Mouse (Mus musculus) cerebellum, adult 18-20 months (tissue): ENCODE measurements around the gene Cradd.
A peak's percentile ranks its signal among the peaks of the same experiment; 100 is the strongest.

Experiments
- DNase-seq, 2 experiments: peaks; one replicate each; pipeline ENCODE4 v3.0.0; 2021

Gene Cradd

GRCm38 (mm10) chr10:95269151-95269550 lies 54.8 kb downstream of the Cradd start:
- DNase-seq: no peak

DNA sequence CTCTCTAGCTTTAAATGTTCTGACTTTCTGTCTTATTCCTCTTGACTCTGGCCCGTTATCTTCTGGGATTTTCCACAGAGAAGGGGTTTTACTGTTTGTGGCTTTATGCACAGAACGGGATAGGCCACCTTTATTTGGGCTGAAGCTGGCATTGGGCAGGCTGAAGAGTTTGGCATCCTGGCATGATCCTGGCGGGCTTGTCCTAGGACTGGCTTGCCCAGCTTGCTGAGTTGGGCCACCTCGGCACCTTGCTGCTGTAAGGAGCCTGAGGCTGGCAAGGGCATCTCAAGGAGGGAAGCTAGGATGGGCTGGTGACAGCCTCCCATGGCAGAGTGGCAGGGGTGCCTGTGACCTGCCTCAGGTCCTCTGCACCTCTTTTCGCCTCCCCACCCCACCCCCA lies 55.6 kb downstream of the Cradd start:
- DNase-seq: no peak

GRCm38 (mm10) chr10:95266983-95267382 lies 57.0 kb downstream of the Cradd start:
- DNase-seq: no peak

DNA sequence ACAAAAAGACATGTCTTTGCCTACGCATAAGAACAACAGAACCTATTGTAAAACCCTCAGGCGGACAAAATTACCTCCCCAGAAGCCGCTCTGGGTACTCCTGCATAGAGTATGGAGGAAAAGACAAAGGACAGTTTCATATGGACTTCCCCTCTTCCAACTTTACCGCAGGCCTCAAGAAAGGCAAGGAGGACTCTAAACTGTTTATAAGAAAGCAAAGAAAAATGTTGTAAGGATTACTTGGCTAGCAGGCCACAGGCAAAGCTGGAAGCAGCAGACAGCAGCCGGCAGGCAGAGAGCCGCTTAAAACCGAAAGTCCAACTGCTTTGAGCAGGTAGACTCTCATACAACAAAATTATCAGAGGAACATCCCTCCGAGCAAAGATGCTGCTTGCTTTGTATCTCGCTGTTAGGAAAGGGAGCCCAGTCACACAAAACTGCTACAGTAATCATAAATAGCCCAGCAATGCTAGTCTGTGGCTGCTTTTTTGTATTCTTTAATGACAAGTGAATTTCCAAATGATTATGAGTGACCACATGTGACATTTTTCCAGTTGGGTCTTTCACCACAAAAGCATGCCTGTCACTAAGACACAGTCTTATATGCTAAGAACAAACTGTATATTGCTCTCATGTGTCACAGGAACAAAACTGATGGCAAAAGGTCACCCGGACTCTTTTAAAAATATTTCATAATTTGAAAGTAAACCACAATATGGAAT lies 57.7 kb downstream of the Cradd start:
- DNase-seq: no peak

- DNase-seq: no peak
These were observed 58.4 kb downstream of the Cradd start for GRCm38 (mm10) chr10:95265576-95265975.

GRCm38 (mm10) chr10:95264485-95265321 lies 59.2 kb downstream of the Cradd start:
- DNase-seq: peak in 1 of 2 experiments; percentile 27

- no peak for DNase-seq
These were observed 61.5 kb downstream of the Cradd start for GRCm38 (mm10) chr10:95262388-95262787.

- no peak for DNase-seq
These were observed 62.7 kb downstream of the Cradd start for GRCm38 (mm10) chr10:95261279-95261678.

DNA sequence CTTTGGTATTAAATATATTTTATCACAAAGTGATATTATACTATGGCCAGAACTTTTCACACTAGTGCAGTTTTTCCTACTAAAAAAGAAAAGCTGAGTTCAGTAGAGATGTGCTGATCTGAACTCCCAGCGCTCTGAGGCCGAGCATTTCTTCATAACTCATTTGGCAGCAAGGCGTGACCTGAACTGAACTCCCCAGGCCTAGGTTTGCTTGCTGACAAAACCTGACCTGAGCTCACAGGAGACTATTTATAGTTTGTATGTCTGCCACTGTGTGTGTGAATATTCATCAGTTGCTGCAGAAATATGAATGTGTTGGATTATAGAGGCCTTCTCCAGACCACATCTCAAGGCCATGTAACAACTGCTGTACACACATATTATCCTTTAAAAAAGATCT lies 63.5 kb downstream of the Cradd start:
- no peak for DNase-seq

DNA sequence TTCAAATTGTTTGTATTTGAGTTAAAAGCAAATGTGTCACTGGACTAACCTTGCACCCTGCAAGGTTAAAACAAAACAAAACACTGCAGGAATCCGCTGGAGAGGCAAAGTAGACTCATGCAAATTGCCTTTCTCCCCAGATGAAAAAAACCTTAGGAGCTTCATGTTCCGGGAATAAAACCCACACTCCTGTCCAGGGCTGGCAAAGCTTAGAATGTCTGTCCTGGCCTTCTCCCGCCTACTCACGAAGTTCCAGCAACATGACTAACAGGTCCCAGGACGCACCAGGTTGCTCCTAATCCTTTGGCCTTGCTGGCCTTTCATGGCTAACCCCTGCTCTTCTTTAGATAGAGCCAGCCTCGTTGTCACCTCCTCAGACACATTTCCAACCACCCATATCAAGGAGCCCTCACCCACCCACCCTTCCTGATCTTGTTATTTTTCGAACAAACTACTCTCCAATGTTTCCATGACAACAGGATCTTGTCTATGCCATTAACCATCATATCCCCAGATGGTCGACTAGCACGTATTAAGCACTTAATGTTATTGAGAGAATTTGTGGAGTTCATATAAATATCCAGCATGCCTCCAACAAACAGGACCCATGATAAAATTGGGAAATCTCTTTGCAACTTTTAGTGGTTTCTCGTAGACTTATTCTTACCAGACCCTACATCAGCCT lies 65.3 kb downstream of the Cradd start:
- DNase-seq: no peak

DNA sequence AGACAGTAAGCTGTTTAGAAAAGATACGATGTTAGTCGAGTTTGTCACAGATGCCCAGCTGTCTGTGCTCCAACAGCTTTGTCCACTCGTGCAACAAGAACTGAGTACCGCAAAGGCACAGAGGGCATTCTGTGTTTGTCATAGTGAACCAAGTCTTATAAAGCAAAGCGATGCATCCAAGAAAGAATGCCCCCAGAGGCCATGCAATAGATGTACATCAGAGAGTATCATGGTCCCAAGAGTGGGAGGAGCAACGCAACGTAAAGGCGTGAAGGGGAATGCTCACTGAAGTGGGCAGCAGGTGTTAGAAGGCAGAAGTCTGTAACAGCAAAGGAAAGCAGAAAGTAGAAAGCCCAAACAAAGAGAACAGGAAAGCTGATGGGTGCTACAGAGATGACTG lies 66.0 kb downstream of the Cradd start:
- no peak for DNase-seq

GRCm38 (mm10) chr10:95256095-95256494 lies 67.8 kb downstream of the Cradd start:
- DNase-seq: no peak

- no peak for DNase-seq
These were observed 68.8 kb downstream of the Cradd start for GRCm38 (mm10) chr10:95255018-95255680.

- DNase-seq: peak; percentile 44 to 50
These were observed 69.4 kb downstream of the Cradd start for GRCm38 (mm10) chr10:95254453-95255001.

GRCm38 (mm10) chr10:95254046-95254445 lies 69.9 kb downstream of the Cradd start:
- DNase-seq: no peak

DNA sequence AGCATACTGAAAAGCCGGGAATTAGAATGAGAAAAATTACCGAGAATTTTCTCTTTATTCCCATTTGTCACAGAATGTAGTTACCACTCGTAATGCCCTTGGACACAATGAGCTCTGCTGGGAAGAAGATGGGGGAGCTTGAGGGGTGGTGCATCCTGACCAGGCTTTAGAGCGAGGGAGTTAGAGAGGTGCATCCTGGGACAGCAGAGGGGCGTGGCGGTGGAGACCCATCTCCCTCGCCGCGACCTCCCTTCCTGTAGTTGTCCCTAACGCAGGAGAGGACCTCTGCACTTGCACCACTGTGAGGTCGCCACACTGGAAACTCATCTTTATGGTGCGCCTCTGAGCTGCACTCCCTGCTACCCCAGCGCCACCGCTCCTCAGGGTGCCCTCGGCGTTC lies 72.3 kb downstream of the Cradd start:
- DNase-seq: no peak

- DNase-seq: no peak
These were observed 75.6 kb downstream of the Cradd start for GRCm38 (mm10) chr10:95248362-95248761.

DNA sequence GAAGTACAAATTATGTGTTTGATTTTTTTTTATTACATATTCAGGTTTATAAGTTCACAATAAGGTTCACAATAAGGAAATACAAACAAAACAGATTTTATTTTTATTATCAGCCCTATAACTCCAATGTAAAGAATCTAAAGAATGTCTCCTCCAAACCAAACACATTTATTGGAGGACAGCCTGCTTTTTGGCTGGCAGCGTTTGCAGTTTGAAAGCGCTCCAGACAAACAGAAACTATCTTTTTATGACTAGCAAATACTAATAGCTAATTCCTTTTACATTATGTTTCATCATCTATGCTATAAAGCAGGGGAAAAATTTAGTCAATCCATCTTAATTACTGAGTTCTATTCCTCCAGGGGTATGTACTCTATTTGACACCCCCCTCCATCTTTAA lies 77.2 kb downstream of the Cradd start:
- DNase-seq: no peak

DNA sequence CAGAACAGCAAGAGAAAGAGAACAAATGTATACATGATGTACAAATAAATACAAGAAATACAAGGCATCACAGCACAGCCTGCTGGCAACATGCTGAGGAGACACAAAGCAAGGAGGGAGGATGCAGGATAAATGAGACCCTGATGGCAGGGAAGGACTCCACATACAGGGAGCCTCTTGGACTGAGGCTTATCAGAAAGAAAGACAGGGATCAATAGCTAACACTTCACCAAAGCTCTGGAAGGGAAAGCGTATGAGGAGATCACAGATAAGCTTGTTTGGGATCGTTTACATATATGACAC lies 78.3 kb downstream of the Cradd start:
- no peak for DNase-seq

DNA sequence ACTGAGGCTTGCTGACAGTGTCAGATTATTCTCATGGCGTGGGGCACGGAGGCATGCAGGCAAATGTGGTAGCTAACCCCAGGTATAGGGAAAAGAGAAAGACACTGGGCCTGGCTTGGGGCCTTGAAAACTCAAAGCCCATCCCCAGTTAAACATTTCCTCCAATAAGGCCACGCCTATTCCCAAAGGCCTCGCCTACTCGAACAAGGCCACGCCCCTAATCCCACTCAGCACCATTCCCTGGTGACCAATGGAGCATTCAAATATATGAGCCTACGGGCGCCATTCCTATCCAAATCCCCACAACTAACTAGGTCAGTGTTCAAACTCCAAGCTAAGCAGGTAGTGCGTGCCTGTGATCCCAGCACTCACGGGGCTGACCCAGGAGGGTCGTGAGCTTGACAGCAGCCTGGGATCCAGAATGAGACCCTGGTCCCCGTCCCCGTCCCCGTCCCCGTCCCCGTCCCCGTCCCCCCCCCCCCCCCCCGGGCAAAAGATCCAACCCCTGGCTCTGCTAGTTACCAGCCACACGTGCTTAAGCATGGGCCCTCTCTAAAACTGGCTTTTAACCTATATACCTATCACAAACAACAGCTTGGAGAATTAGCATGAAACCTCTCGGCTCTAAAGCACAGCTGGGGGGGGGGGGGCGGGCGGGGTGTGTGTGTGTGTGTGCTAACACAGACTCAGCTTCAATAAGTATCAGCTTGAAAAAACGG lies 78.8 kb downstream of the Cradd start:
- no peak for DNase-seq

DNA sequence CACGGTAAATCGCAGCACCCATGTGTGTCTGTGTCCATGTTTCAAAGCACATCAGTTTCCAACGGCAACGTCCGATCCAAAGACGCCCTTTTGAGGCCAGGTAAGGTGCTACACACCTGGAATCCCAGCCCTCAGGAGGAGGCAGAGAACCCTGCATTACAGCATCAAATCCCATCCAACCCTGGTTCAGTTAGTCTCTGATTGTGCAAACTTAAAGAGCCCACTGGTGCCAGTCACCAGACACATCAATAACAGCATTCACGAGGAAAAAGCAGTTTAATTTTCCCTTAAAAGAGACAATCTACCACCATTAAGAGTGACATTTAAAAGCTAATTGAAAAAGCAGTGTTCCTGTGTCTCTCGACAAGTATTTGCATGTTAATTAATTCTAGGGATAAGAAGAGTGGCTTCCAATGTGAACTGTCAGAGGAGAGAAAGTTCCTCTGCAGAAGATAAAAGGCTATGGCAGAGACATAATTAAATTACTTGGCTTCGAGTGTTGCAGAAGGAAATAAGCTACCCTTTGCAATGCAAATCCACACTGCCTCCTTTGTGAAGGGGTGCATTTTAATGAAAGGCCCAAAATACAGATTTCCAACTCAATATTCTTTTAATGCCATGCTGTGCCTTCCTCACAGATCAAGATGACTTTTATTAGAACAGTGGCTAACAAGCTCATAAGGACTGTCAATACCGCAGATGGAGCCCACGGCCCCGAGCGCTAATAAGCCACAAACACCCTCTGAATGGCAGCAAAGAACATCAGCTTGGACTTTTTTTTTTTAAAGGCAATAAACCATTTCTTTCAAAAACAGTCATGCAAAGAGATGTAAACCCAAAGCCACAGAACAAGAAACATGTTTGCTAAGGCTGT lies 84.5 kb downstream of the Cradd start:
- DNase-seq: no peak
